Mouse (Mus musculus) liver, adult 2 months (tissue): ENCODE measurements around the gene R3hdm2. TPM values are rescaled to one million over a fixed set of nuclear protein-coding genes. Genes with fewer than 3 reads are reported as not detected.

Source experiments
- DNase-seq: peaks from one replicate; pipeline ENCODE4 v3.0.0-alpha.2; 2011; ENCODE audit warnings: low read depth, low spot score; ENCODE audit errors: extremely low read depth
- H3K27ac ChIP-seq: fragments of 200-500 bp; replicated peaks from 2 replicates; pipeline ENCODE4 v1.5.1; 2012; ENCODE audit warnings: low read depth, mild to moderate bottlenecking, control low read depth, inconsistent platforms, low read length; ENCODE audit not compliant: insufficient read depth
- H3K27me3 ChIP-seq: fragments of 200-500 bp; 2 replicates; pipeline ENCODE4 v1.6.1; 2012; ENCODE audit warnings: mild to moderate bottlenecking, moderate library complexity, low read length, inconsistent platforms; ENCODE audit not compliant: control insufficient read depth, insufficient read depth
- H3K36me3 ChIP-seq: fragments of 200-500 bp; 2 replicates; pipeline ENCODE4 v1.6.1; 2012; ENCODE audit warnings: low read length, inconsistent platforms; ENCODE audit not compliant: control insufficient read depth, insufficient read depth
- H3K4me1 ChIP-seq: fragments of 200-500 bp; 2 replicates; pipeline ENCODE4 v1.6.1; 2011; ENCODE audit warnings: low read length; ENCODE audit not compliant: control insufficient read depth, insufficient read depth
- H3K4me3 ChIP-seq: fragments of 200-500 bp; 2 replicates; pipeline ENCODE4 v1.5.1; 2011; ENCODE audit warnings: low read depth, mild to moderate bottlenecking, control low read depth, low read length, moderate library complexity; ENCODE audit not compliant: insufficient read depth
- H3K79me2 ChIP-seq: fragments of 200-500 bp; 2 replicates; pipeline ENCODE4 v1.6.1; 2012; ENCODE audit warnings: inconsistent platforms, mild to moderate bottlenecking, low read length, moderate library complexity; ENCODE audit not compliant: control insufficient read depth, insufficient read depth
- H3K9ac ChIP-seq: fragments of 200-500 bp; 2 replicates; pipeline ENCODE4 v1.6.1; 2012; ENCODE audit warnings: low read depth, mild to moderate bottlenecking, control low read depth, inconsistent platforms, low read length
- CTCF ChIP-seq: fragments of 200-500 bp; IDR thresholded peaks from 2 replicates; pipeline ENCODE4 v1.5.1; 2011; ENCODE audit warnings: low read depth, low read length, control low read depth
- POLR2A ChIP-seq: fragments of 200-500 bp; IDR thresholded peaks from 2 replicates; pipeline ENCODE4 v1.6.1; 2011; ENCODE audit warnings: low read length, control low read depth; ENCODE audit not compliant: insufficient read depth; ENCODE audit errors: extremely low read depth
- WGBS: fragments of 180-500 bp; shearing (Covaris S2); methylation state at CpG from one replicate; pipeline ENCODE4 v1.1.7; 2018; 5-methylcytosine and 5-hydroxymethylcytosine counted together
- polyA plus RNA-seq: library from polyadenylated mRNA; depleted of rRNA; stranded (reverse); fragments of >200 nt; gene quantifications from 2 replicates; pipeline ENCODE4 v1.2.3, GENCODE M21; 2012; rRNA removed
- total RNA-seq: library from RNA; depleted of rRNA; stranded (reverse); fragments of >200 nt; gene quantifications from 2 replicates; pipeline ENCODE4 v1.2.3, GENCODE M21; 2014; rRNA removed

The R3hdm2 gene
- total RNA-seq, result 15.8 and 17.5 TPM in 2 replicates
- 66.9 and 70.1 TPM in 2 replicates for polyA plus RNA-seq

DNA sequence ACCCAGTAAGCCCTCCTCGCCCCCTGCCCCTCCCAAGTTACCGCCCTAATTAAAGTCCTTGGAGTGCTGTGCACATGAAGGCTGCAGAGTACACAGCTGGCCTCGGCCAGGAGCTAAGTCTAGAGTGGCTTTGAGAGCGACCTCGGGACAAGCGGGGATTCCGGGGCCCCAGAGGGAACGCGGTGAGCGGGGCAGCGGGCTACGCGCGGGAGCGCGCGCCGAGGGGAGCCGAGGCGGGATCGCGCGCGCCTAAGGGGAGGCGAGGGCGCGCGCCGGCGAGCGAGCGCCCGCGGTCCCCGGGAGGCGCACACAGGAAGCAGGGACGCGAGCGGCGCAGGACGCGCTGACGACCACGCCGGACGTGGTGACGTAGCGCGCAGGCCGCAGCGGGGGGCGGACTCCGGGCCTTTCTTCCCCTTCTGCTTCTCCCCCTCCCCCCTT is at the start of gene R3hdm2:
Gene R3hdm2, plus strand, starts transcription at position 77 of the 441 bp plus-strand sequence.
- H3K4me1 ChIP-seq, result peaks cover 6% of the 10 kb centered on the region
- WGBS, result under 1% methylated on average over 50 of the region's 53 CpGs
- no peaks in the 10 kb centered on the region for H3K27me3 ChIP-seq
- H3K4me3 ChIP-seq, result peak within 1 kb of the TSS; percentile 58
- H3K27ac ChIP-seq, result peak within 1 kb of the TSS; percentile 72
- H3K36me3 ChIP-seq, result no peaks in the 10 kb centered on the region
- TF ChIP-seq CTCF (no peak), POLR2A (peak; percentile 71; the same call in 1 of the 2 replicates)
- peak; percentile 70 for DNase-seq
- peaks cover 7% of the 10 kb centered on the region; the same call in 1 of the 2 replicates for H3K79me2 ChIP-seq
- peak within 1 kb of the TSS; percentile 75 for H3K9ac ChIP-seq

DNA sequence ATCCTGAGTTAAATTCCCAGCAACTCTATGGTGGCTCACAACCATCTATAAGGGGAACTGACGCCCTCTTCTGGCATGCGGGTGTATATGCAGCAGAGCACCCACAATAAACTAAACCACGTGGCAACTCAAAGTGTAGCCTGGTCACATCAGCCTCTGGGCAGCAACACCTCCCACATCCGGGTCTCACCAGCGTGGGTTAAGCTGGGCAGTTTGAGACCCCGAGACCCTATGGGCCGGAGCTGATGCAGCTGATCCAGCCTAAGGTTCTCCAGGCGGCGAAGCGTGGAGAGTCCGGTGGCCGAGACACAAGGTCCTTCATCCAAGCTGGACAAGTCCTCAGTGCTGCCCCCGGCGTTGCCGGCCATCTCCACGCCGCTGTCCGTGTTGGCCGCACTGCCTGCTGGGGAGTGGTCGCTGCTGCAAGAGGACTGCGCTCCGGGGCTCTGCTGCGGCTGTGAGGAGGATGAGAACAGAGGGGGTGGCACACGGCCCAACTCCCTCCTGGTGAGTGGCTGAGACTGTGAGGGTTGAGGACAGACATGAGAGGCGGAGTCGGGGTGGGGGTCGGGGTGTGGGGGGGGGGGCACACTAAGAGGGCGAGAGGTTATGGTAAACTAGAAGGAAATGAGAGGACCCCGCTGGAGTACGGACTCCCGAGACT is 47.8 kb upstream of the R3hdm2 start:
- Histone ChIP-seq H3K36me3 (no peaks in the 10 kb centered on the region), H3K27me3 (peaks cover 6% of the 10 kb centered on the region), H3K79me2 (no peaks in the 10 kb centered on the region), H3K4me3 (no peak overlapping the region), H3K4me1 (no peaks in the 10 kb centered on the region), H3K9ac (no peak overlapping the region), H3K27ac (no peak overlapping the region)
- WGBS, result 28% methylated on average over 31 of the region's 31 CpGs
- DNase-seq, result no peak
- TF ChIP-seq CTCF (peak; percentile 17; the same call in 1 of the 2 replicates), POLR2A (no peak)

DNA sequence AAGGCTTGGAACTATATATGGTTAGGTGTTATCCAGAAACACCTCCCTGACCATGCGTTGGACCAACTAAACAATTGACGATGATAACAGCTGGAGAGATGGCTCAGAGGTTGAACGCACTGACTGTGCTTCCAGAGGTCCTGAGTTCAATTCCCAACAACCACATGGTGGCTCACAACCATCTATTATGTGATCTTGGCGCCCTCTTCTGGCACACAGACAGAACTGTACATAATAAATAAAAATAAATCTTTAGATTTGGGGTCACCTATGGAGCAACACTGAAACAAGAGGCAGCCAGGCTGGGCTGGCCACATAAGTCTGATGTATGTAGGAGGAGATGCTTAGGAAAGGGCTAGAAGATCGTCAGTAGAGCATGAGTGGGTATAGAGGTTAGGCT is 47.0 kb upstream of the R3hdm2 start:
- H3K27ac ChIP-seq, result no peak overlapping the region
- no peaks in the 10 kb centered on the region for H3K79me2 ChIP-seq
- no peak overlapping the region for H3K4me3 ChIP-seq
- TF ChIP-seq CTCF (peak; percentile 31; the same call in 1 of the 2 replicates), POLR2A (no peak)
- H3K36me3 ChIP-seq, result no peaks in the 10 kb centered on the region
- WGBS, result 54% methylated on average over 5 of the region's 5 CpGs
- H3K27me3 ChIP-seq, result peaks cover 6% of the 10 kb centered on the region
- H3K9ac ChIP-seq, result no peak overlapping the region
- DNase-seq, result no peak
- no peaks in the 10 kb centered on the region for H3K4me1 ChIP-seq

DNA sequence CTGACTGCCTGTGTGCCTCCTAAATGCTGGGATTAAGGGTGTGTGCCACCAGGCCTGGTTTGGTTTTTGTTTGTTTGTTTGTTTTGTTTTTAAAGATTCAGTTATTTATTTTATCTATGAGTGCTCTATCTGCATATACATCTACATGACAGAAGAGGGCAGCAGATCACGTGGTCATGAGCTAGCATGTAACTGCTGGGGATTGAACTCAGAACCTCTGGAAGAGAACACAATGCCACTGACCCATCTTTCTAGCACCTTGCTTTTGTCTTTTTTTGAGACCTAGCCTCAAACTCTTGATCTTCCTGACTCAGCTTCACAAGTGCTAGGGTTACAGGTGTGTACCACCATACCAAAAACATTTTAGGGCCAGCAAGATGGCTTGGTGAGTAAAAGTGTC is 44.9 kb upstream of the R3hdm2 start:
- DNase-seq, result no peak
- TF ChIP-seq POLR2A, result no peak

GRCm38 (mm10) chr10:127336952-127337351 is 43.2 kb upstream of the R3hdm2 start:
- no peaks in the 10 kb centered on the region for H3K36me3 ChIP-seq
- no peak overlapping the region for H3K4me3 ChIP-seq
- no peaks in the 10 kb centered on the region for H3K79me2 ChIP-seq
- no peak for DNase-seq
- no peak overlapping the region for H3K27ac ChIP-seq
- 62% methylated on average over 5 of the region's 5 CpGs for WGBS
- H3K9ac ChIP-seq, result no peak overlapping the region
- TF ChIP-seq POLR2A, result no peak
- no peak for TF ChIP-seq CTCF
- H3K4me1 ChIP-seq, result peaks cover 3% of the 10 kb centered on the region; the same call in 1 of the 2 replicates
- peaks cover 14% of the 10 kb centered on the region for H3K27me3 ChIP-seq

More for the DNA sequence above, 44.9 kb upstream of the R3hdm2 start:
- Histone ChIP-seq H3K79me2 (no peaks in the 10 kb centered on the region), H3K27ac (no peak overlapping the region), H3K36me3 (no peaks in the 10 kb centered on the region), H3K4me1 (peaks cover 3% of the 10 kb centered on the region; the same call in 1 of the 2 replicates), H3K4me3 (no peak overlapping the region), H3K27me3 (peaks cover 9% of the 10 kb centered on the region), H3K9ac (no peak overlapping the region)
- WGBS, result 60% methylated on average over 1 of the region's 1 CpGs

DNA sequence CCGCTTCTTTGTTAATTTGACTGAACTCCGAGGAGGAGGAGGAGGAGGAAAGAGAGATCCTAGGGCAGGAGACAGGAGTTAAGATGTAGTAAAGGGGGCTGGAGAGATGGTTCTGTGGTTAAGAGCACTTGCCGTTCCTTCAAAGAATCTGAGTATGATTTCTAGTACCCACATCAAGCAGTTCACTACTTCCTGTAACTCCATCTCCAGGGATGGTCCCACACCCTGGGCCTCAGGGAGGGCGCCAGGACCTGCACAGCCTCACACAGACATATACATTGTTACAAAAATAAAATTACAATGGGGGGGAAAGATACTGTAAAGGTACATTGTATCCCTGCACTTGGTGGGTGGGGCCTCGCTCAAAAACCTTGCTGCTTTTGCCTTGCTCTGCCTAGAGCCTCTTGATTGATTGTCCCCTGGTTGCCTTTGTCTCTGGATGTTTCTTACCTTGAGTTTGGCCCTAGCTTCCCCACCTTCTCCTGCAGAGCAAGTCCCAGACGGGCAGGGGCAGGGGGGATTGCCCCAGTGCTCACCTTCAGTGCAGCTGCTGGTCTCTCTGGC is 42.5 kb upstream of the R3hdm2 start:
- H3K36me3 ChIP-seq, result no peaks in the 10 kb centered on the region
- no peak overlapping the region for H3K9ac ChIP-seq
- 91% methylated on average over 6 of the region's 6 CpGs for WGBS
- no peak overlapping the region for H3K27ac ChIP-seq
- H3K27me3 ChIP-seq, result peaks cover 9% of the 10 kb centered on the region
- DNase-seq, result no peak
- no peaks in the 10 kb centered on the region for H3K79me2 ChIP-seq
- no peak overlapping the region for H3K4me3 ChIP-seq
- TF ChIP-seq CTCF (no peak), POLR2A (no peak)
- H3K4me1 ChIP-seq, result peaks cover 5% of the 10 kb centered on the region
